Mouse (Mus musculus) heart, adult 2 months (tissue): ENCODE data around the gene Gm33543.

Experiments
- CTCF ChIP-seq: fragments of 200-600 bp; IDR thresholded peaks from 2 replicates; pipeline ENCODE4 v1.8.1; 2022; ENCODE audit warnings: antibody characterized with exemption, mild to moderate bottlenecking, moderate library complexity
- POLR2A ChIP-seq: fragments of 200-500 bp; IDR thresholded peaks from 2 replicates; pipeline ENCODE4 v1.6.1; 2011; ENCODE audit warnings: mild to moderate bottlenecking, low read depth, low read length, control low read depth; ENCODE audit not compliant: insufficient read depth

DNA sequence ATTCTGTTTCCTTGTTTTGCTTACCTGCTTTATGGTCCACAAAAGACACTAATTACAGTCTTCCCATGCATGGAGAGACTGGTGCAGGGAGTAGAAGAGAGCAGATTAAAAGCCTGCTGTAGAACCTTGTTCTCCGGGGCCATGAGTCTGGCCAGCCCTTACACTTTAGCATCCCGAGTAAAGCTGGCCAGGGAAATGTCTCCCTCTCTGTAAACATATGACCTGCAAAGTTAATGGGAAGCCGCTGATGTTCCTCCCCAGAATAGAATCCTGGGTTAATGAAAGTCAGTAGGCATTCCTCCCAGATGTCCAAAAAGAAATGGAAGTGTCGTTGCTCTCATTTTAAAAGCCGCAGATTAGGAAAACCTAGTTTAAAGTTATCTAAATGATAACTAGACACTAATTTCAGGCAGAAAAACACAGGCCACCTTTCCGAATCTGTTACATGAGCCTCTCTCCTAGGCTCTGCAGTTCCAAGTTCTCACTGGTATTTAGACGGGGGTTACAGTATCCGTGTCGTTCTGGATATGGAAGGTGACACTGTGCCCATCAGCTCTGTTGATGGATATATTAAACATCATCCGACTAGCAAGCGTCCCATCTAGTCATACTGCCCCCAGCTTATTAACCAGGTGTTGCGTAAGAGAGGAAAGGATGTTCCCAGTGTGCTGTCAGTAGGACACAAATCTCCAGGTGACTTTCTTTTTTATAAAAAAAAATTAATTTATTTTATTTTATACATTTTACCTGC lies 44.9 kb downstream of the Gm33543 start:
- no peak for TF ChIP-seq POLR2A
- TF ChIP-seq CTCF: no peak
